Mouse (Mus musculus): ENCODE results near the gene Rnf103. TPM values are rescaled to one million over a fixed set of nuclear protein-coding genes. Genes with fewer than 3 reads are reported as not detected.

Rnf103 gene
- polyA plus RNA-seq, 1 experiment from 2014 or later: 26.5 TPM

DNA sequence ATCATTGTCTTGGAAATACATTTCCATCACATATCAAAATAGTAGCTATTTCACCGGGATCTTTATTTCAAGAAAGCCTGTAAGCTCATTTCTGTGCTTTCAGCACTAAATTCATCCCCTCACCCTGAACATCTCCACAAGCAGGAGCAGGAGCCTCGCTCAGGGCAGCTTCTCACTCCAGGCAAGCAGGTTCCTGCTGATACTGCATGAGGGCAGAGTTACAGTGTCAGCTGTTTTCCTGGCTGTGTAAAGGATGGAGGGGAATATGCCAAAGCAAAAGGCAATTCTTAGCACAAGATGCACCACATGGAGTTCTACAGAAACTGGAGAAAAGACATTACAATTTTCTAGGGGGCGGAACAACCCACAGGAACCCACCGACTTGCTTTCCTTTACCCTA lies 25.8 kb downstream of the Rnf103 start:
- no peak overlapping the region for H3K4me3 ChIP-seq (ENCODE audit: inconsistent target)
- no peak overlapping the region for H3K27ac ChIP-seq
- 91% methylated on average over 4 of the region's 4 CpGs for WGBS (ENCODE audit: missing documents)
- no peaks in the 10 kb centered on the region for H3K36me3 ChIP-seq (ENCODE audit: inconsistent target)
- no peaks in the 10 kb centered on the region for H3K79me2 ChIP-seq (ENCODE audit: inconsistent target)

DNA sequence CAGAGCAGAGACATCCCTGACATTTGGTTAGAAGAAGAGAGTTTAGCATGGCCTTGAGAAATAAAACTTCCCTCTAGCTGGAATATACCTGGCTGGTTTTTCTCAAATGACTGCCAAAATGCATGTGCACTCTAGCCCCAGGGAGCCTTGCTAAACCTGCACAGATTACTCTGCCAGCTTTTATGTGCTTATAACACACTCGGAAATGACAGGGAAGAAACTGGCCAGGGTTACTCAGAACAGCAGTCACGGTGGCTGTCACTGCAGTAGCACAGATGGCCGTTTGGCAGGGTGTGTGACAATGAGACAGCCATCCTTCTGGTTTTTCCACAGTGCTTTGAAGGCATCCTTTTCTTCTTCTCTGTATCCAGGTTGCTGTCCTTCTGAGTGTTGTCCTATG lies 31.9 kb downstream of the Rnf103 start:
- no peaks in the 10 kb centered on the region for H3K79me2 ChIP-seq (ENCODE audit: inconsistent target)
- H3K36me3 ChIP-seq (ENCODE audit: inconsistent target): no peaks in the 10 kb centered on the region
- no peak overlapping the region for H3K4me3 ChIP-seq (ENCODE audit: inconsistent target)
- WGBS (ENCODE audit: missing documents): 82% methylated on average over 3 of the region's 3 CpGs
- no peak overlapping the region for H3K27ac ChIP-seq

DNA sequence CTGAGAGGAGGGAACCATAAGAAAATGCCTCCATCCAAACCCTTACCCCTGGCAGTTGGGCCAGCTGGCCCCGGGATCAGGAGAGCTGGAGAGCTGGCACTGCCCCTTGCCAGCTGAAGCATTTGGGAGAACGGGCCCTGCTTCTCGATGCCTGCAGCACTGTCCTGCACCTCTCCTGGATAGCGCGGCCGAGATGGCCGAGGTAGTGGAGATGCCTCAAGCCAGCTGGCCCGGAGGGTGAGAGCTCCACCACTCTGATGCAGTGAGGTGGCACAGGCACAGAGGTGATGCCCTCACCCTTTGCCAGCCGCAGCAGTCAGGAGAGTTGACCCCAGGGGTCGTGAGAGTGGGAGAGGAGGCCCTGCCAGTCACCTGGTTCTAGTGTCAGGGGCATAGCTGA lies 33.4 kb downstream of the Rnf103 start:
- H3K4me3 ChIP-seq (ENCODE audit: inconsistent target): no peak overlapping the region
- no peak overlapping the region for H3K27ac ChIP-seq
- H3K79me2 ChIP-seq (ENCODE audit: inconsistent target): no peaks in the 10 kb centered on the region
- H3K36me3 ChIP-seq (ENCODE audit: inconsistent target): no peaks in the 10 kb centered on the region
- 97% methylated on average over 10 of the region's 10 CpGs for WGBS (ENCODE audit: missing documents)

DNA sequence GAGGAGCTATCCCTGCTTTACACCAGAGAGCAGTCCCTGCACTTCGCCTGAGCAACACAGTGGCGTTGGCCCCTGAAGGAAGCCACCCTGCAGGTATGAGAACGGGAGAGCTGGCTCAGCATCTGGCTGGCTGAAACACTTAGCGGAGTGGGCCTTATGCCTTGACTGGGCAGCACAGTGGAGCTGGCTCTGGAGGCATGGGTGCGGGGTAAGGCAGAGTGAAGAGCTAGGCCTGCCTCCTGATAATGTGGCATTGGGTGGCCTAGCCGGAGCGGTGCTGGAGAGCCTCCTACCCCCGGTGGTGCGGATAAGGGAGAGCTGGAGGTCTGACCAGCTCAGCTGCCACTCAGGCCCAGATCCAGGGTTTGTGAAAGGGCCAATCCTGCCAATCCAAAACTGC lies 34.1 kb downstream of the Rnf103 start:
- WGBS (ENCODE audit: missing documents): 98% methylated on average over 9 of the region's 9 CpGs
- no peak overlapping the region for H3K27ac ChIP-seq

DNA sequence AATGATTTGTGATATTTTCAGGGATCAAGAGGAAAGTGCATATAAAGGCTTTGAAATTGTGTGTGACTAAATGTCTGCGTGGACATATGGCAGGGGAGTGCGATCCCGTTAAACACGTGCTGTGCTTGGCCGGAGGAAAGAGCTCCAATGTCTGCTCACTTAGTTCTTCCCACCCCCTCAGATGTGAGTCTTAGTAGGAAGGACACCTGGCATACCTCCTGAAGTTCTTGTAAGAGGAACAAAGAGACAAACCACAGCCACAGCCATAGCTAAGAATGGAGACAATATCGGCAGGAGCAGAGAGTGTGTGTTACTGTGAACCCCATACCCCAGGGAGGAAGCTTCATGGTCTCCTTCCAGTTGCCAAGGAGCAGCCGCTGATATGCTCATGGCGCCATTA lies 36.5 kb downstream of the Rnf103 start:
- Histone ChIP-seq H3K36me3 (ENCODE audit: inconsistent target) (no peaks in the 10 kb centered on the region), H3K79me2 (ENCODE audit: inconsistent target) (no peaks in the 10 kb centered on the region), H3K27ac (no peak overlapping the region), H3K4me3 (ENCODE audit: inconsistent target) (no peak overlapping the region)
- 90% methylated on average over 8 of the region's 8 CpGs for WGBS (ENCODE audit: missing documents)

More for the DNA sequence above, 34.1 kb downstream of the Rnf103 start:
- Histone ChIP-seq H3K79me2 (ENCODE audit: inconsistent target) (no peaks in the 10 kb centered on the region), H3K4me3 (ENCODE audit: inconsistent target) (no peak overlapping the region), H3K36me3 (ENCODE audit: inconsistent target) (no peaks in the 10 kb centered on the region)

DNA sequence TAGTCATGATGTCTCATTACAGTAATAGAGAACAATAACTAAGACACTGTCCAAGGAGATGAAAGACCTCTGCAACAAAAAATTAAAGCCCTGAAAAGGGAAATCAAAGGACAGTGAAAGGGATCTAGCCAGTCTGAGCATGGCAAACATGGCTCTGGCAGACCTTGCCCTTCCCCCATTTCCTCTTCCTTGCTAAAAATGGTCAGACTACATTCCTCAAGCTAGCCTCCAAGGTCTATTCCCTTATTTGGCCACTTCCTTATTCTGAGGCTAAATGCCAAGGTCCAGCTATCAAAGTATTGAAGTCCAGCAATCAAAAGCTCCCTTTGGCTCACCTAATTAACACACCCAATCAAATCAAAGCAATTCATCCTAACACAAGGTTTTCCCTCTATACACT lies 43.6 kb downstream of the Rnf103 start:
- Histone ChIP-seq H3K27ac (peak overlapping the region; percentile 35), H3K79me2 (ENCODE audit: inconsistent target) (no peaks in the 10 kb centered on the region), H3K4me3 (ENCODE audit: inconsistent target) (no peak overlapping the region), H3K36me3 (ENCODE audit: inconsistent target) (no peaks in the 10 kb centered on the region)

DNA sequence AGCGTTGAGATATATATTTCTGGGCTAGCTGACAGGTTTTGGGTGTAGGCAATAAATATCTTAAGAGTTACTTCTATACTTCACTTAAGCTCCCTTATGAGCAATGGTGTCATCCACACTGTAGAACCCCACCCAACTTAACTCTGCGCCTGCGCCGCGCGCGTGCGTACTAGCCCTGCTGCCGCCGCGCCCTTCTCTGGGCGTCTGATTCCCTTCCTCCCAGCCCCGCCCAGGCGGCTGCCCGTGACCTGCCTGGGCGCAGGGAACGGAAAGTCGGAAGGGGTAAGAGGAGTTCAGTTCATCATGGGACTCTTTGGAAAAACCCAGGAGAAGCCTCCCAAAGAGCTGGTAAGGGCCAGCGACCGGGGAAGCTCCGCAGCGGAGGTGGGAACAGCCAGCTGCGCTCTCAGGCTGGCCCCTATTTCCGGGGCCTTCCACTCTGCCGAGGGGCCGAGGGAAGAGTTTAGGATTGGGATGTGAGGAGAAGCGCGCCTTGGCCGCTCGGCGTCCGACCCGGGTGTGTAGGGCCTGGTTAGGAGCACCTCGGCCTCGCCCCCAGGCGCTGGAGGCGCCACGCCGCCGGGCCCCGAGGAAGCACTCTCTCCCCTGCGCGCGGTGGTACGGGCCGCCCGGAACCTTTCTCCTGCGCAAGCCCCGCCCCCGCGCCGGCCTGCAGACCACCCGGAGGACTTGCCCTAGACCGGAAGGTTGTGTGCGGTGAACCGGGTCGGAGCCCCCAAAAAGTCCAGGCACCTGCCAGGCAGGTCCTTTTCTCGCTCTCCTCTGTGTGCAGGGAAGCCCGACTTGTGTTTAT lies 50.2 kb downstream of the Rnf103 start, which contains the start of gene Chmp3:
Gene Chmp3 (plus strand): TSS at position 112 of the 814 bp plus-strand sequence.
- under 1% methylated on average over 59 of the region's 59 CpGs for WGBS (ENCODE audit: missing documents)
- peak within 1 kb of the TSS; percentile 93 for H3K27ac ChIP-seq
- H3K4me3 ChIP-seq (ENCODE audit: inconsistent target): peak within 1 kb of the TSS; percentile 87
- peaks cover 48% of the 10 kb centered on the region for H3K79me2 ChIP-seq (ENCODE audit: inconsistent target)
- no peaks in the 10 kb centered on the region for H3K36me3 ChIP-seq (ENCODE audit: inconsistent target)

DNA sequence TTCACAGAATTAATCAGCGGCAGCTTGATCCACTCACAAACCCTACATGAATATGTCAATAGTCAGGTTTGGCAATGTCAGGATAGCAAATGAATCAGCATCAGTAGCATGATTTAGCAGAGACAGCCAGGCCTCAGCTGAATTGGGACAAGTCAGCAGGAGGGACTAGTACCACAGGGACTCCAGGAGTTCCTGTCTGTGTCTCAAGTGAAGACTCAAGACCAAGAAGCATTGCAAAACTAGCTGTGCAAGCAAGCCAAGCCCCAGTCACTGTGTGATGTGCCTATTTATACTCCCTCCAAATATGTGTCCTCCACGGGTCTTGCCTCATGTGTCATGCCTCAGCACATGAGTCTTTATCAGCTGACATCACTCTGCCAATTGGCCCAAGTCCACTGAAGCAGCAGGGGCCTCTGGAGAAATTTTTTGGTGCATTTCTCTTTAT lies 61.8 kb downstream of the Rnf103 start:
- 47% methylated on average over 2 of the region's 2 CpGs for WGBS (ENCODE audit: missing documents)
- peak overlapping the region; percentile 65 for H3K27ac ChIP-seq

DNA sequence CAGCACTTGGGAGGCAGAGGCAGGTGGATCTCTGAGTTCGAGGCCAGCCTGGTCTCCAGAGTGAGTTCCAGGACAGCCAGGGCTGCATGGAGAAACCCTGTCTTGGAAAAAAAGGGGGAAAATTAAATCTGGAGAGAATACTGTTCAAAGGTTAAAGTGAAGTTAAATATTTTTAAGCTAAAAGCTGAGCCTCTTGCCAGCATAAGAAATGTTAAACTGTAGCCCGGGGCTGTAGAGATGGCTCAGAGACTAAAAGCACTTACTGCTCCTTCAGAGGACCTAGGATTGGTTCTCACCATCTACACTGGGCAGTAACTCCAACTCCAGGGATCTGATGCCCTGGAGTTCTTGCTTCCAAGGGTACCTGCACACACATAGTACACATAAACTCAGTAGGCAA lies 63.1 kb downstream of the Rnf103 start:
- Histone ChIP-seq H3K4me3 (ENCODE audit: inconsistent target) (no peak overlapping the region), H3K36me3 (ENCODE audit: inconsistent target) (peaks cover 16% of the 10 kb centered on the region), H3K79me2 (ENCODE audit: inconsistent target) (peaks cover 54% of the 10 kb centered on the region), H3K27ac (no peak overlapping the region)
- 91% methylated on average over 2 of the region's 2 CpGs for WGBS (ENCODE audit: missing documents)

More for the DNA sequence above, 61.8 kb downstream of the Rnf103 start:
- Histone ChIP-seq H3K36me3 (ENCODE audit: inconsistent target) (peaks cover 9% of the 10 kb centered on the region), H3K79me2 (ENCODE audit: inconsistent target) (peaks cover 67% of the 10 kb centered on the region), H3K4me3 (ENCODE audit: inconsistent target) (no peak overlapping the region)

Other genes starting within 250 kb of the Rnf103 start
- gene Krcc1, start 222.2 kb upstream of the Rnf103 start, polyA plus RNA-seq (2018): 102 to 223 TPM (median 117 TPM) in 3 replicates
- not detected in 3 replicates for gene Smyd1, start 171.7 kb upstream of the Rnf103 start, polyA plus RNA-seq (2018)
- gene Cd8b1, start 171.1 kb upstream of the Rnf103 start, polyA plus RNA-seq (2018): 0.16 TPM in 1 of 3 replicates, not detected in the others
- gene Cd8a, start 120.5 kb upstream of the Rnf103 start, polyA plus RNA-seq (2018): 0.07 TPM in 1 of 3 replicates, not detected in the others
- gene Rmnd5a, start 53.3 kb upstream of the Rnf103 start, polyA plus RNA-seq (2018): 23.9 to 46.7 TPM (median 39.1 TPM) in 3 replicates
- gene Chmp3, start 49.9 kb downstream of the Rnf103 start, polyA plus RNA-seq (2018): 114 to 245 TPM (median 121 TPM) in 3 replicates
- 19.4 to 30.0 TPM (median 25.2 TPM) in 3 replicates for gene Kdm3a, start 139.1 kb downstream of the Rnf103 start, polyA plus RNA-seq (2018)
- gene Reep1, start 213.7 kb downstream of the Rnf103 start, polyA plus RNA-seq (2018): not detected in 3 replicates

Measured in macrophage (primary cell).